Mouse (Mus musculus): ENCODE results near the gene Sgpp1.

Gene Sgpp1

DNA sequence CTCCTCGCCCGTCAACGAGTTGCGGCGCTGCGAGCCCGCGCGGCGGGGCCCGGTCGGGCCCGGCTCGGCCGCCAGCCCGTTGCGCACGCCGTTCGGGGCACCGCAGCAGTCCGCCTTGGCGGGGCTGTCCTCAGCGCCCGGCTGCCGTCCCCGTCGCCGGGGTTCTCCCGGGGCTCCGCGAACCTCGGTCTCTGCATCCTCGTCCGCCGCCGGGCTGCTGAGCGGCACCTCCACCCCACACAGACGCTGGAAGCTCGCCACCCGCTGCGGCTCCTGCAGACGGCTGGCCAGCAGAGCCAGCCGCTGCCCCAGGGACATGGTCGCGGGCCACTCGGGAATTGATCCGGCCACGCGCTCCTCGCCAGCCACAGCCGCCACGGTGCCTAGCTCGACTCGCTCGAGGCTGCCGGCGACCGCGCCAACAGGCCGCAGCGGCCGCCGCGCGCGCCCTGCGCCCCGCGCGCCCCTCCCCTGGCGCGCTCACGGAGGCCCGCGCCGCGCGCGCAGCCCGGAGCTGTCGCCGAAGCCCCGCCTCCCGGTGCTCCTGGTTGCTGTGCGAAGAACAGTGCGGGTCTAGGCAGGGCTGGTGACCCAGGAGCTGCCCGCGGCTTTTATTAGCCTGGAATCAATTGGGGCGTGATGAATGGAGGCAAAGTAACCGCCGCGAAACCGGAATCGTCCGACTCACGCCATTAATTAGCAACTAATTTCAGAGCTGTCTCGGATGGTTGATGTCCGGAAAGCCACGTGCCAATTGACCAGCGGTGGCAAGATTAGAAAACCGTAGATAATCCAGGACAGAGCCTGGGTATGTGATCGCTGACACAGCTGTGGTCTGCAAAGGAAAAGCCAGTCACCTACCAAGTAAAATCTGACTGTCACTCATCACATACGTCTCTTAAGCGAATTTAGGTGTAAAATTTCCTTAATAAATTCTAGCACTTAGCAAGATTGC is at the start of gene Sgpp1:
Sgpp1 (minus strand) TSS at position 484 of the 955 bp plus-strand sequence.
- peak; percentile 76 for DNase-seq (ENCODE audit: low spot score)

DNA sequence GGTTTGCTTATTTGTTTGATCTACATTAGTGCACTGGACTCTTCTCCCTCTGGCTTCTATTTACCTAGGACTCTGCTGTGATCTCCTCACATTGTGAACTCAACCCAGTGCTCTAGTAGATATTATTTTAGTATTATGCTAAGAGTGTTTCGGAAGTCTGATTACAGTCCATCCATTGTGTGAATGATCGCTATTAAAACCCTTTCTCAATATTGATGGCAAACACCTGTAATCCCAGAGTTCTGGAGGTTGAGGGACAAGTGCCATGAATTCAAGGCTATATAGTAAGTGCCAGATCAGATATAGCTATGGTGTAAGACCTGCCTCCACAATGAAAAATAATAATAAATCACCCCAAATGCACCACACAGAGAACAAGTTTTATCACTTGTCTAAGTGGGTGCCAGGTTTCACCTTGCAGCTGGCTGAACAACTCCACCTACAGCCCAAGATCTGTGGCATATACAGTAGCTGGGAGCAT is 48.8 kb upstream of the Sgpp1 start:
- DNase-seq (ENCODE audit: low spot score) = no peak

DNA sequence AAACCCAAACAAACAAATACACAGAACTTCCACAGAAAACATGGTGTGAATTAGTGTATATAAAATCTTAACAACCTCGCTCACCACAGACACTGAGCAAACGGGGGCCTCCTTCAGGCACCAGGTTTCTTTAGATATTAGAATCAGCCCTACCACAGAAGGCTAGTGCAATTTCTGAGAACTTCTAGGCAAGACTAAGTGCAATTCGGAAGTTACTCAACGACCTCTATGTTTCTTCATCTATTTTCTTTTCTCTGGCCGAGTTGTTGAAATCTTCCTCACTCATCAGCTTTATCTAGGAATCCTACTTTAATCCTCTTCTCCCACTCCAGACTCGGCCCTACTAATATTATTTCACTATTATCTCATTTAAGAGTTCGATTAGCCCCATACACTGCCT is 46.5 kb upstream of the Sgpp1 start:
- no peak for DNase-seq (ENCODE audit: low spot score)

DNA sequence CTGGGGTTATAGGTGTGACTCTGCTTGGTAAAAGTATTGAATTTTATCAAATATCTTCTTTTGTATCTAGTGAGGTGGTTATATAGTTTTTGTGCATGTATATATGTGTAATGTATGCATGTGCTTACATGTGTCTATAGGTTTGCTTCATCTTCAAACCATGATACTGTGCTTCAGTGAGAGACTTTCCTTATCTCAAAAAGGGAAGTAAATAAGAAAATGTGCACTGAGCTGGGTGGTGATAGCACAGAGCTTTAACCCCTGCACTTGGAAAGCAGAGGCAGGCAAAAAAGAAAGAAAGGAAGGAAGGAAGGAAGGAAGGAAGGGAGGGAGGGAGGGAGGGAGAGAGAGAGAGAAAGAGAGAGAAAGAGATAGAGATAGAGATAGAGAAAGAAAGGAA is 45.9 kb upstream of the Sgpp1 start:
- DNase-seq (ENCODE audit: low spot score) = no peak

DNA sequence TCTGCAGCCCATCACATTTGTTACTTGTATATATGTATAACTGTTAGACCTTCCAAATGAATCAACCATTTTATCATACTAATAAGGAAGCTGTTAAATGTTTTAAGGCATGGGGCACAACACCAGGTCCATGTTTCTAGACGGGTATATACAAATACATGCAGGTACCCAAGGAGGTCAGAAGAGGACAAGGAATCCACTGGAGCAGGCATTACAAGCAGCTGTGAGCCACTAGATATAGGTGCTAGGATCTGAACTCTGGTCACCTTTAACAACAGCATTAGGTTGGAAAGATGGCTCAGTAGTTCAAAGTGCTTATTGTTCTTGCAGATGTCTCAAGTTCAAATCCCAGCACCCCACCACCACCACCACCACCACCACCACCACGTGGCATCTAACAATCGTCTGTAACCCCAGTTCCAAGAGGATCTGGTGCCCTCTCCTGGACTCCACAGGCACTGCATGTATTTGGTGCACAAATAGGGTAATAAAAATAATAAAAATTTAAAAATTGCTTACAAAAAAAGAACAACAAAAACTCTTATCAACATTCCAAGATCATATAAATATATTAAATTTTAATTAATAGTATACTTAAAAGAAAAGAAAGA is 37.0 kb upstream of the Sgpp1 start:
- DNase-seq (ENCODE audit: low spot score) = peak; percentile 50

DNA sequence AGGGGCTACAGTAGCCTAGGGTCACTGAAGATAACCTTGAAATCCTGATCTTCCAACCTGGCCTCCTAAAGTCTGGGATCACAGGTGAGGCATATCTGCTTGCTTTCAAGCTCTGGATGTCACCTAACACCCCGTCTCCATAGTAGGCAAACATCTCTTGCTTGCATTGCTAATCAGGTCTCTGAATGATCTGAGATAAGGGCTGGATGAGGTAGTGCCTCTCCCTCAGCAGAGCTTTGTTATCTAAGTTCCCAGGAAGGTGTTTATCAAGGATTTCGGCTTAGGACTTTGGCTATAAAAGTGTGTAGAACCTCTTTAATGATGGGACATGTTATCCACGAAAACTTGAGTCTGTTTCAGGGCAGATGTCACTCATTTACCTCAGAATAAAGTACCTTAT is 35.9 kb upstream of the Sgpp1 start:
- DNase-seq (ENCODE audit: low spot score) = no peak

DNA sequence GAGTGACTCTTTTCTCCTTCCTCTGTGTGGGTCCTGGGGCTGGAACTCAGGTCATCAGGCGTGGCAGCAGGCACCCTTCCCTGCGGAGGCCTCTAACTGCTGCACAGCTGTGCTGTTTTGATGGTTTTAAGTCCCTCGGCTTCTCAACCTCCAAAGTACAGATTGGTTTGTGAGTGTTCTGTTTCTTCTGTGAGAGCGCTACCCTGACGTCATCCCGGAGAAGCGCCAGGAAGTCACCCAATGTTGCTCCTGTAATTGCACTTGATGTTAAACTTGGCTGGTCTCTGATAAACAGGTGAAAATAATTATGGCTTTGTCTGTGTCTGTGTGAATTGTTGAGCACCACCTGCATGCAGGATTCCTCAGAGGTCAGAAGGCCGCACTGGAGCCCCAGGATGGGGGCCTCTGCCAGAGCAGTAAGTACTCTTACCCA is 31.4 kb upstream of the Sgpp1 start:
- DNase-seq (ENCODE audit: low spot score) = no peak

DNA sequence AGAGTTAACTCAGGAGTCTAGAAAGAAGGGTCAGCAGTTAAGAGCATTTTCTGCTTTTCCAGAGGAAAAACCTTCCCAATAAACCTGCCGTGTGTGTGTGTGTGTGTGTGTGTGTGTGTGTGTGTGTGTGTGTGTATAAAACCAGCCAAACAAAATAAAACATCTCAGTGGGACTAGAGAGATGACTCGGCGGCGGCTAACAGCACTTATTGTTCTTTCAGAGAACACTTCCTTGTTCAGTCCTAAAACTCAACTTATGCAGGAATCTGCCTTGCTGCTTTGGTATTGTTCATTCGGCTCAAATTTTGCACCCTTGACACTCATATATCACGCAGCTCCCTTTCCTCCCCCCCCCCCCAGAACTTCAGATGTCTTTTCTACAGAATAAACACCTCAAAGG is 30.9 kb upstream of the Sgpp1 start:
- DNase-seq (ENCODE audit: low spot score) = no peak

DNA sequence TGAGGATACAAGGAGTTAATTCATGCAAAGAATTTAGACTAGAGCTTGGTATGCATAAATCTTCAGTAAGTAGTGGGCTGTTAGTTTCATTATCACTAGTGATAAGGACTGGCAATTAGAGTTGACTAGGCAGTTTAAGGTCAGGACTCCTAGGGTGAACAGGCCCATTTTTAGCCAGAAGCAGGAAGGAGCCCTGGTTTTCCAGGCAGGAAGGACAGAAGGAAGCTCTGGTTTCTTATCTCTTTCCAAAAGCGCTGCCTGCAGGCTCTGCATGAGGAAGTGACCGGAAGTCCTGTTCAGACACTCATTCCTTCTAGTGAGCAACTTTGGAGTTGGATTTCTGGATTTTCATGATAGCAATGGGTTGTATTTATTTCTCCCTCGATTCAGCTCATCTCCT is 30.2 kb upstream of the Sgpp1 start:
- no peak for DNase-seq (ENCODE audit: low spot score)

DNA sequence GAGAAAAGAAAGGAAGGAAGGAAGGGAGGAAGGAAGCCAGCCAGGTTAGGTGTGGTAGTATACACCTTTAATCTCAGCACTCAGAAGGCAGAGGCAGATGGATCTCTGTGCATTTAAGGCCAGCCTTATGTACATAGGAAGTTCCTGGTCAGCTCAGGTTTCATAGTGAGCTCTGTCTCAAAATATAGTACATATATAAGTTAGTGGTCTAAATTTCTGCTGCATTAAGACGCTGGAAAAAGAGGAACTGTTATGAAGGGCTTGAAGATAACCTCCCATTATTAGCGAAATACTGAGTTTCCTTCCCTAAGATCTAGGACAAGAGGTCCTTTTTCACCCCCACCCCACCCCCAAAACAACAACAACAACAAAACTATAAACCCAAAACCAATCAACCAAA is 20.9 kb upstream of the Sgpp1 start:
- DNase-seq (ENCODE audit: low spot score) = no peak

DNA sequence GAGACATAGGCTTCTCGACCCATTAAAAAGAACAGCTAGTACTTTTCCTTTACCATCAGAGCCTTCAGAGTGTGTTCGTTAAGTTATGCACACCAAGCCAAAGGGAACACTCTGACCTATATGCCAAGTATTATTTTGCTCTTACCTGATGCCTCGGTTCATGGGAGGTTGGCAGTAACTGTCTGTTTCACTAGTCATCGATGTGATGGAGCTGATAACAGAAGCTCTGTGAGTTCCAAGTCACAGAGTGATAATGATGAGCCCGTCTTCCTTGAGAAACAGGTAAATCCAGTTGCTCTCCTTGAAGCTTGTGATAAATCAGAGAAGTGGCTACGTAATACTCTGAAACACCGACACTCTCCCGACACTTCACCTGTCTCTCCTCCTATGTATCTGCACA is 18.2 kb upstream of the Sgpp1 start:
- no peak for DNase-seq (ENCODE audit: low spot score)

DNA sequence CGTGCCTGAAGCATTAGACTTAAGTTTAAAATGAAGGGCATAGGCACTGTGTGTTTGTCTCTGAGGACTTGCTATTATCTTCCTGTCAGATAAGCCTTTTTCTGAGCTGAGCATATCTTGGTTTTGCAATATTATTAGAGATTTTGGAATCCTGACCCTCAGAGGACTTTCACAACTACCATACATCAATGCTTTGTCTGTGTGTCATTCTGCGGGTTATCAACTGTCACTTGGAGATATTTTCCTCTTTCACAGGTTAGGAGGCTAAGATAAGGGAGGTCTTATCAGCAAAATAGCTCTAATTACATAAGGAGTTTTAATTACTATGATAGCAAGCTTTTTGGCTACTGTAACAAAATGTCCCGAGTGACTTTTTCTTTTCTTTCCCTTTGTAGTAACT is 16.5 kb upstream of the Sgpp1 start:
- no peak for DNase-seq (ENCODE audit: low spot score)

DNA sequence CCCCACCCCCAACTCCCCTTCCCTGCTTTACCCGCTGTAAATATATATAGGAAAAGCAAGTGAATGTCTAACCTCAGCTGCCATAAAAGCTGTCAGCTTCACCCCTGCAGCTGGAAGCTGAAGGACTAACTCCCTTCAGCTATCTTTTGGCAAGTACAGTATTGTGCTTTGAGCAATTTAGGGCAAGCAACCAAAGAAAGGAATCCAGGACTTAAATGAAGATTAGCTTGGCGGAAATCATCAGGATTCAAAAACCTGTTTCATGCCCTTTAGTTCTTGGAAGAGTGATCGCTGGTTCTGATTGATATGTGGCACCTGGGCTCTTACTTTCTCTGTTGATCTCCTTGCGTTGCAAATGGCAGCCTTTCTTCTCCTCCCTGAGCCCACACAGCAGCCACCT is 13.0 kb upstream of the Sgpp1 start:
- no peak for DNase-seq (ENCODE audit: low spot score)

DNA sequence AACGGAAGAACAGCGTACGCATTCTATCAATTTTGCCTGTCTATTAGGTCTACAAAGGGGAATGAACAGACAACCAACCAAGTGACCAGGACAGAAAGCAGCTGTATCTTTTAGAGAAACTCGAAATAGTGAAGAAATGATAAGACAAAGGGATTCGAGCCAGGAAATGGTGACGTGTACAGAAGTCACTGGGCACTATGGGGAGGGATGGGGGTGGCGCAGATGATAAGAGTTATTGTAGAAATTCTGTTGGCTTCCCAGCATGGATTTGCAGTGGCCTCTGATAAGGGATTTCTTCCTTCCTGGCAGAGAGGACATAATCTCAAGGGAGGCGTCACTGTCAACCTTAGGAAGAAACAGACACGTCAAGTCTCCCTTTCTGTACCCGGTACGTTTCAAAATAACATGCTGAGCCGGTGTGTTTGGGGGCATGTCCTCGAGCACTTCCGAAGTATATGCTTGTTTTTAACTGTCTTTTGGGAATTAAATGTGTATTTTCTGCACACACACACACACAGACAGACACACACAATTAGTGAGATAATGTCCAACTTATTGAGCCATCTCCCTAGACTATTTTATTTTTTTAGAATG is 10.3 kb upstream of the Sgpp1 start:
- DNase-seq (ENCODE audit: low spot score) = no peak

DNA sequence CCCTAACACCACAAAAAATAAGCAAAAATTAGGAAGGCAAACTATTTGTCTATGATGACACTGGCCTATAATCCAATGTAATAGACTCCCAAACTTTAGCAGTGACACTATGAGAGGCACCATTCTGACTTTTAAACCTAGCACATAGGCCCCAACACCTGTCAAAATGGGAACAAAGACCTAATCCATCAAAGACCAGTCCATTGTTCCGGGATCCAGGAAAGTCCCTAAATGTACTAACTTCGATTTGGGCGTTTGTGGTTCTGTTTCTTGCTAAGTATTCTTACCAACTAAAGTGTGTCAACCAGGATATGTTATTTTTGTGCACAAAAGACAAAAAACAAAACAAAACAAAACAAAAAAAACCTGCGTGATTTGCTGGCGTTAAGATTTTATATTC is 6.6 kb upstream of the Sgpp1 start:
- no peak for DNase-seq (ENCODE audit: low spot score)

DNA sequence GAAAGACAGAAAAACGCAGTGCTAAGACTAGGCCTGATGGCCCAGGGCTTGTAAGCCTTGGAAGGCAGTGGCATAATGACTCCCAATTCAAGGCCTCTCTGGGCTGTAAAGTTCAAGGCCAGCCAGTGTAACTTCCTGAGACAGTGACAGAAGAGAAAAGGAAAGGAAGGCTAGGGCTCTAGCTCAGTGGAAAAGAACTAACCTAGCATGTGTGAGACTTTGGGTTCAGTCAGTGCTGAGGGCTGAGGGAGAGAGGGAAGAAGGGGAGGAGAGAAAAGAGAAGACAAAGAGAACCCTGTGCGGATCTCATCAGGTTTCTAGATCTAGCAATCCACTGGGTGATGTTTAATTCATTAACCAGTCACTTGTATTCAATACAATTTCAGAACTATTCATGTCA is 5.7 kb upstream of the Sgpp1 start:
- no peak for DNase-seq (ENCODE audit: low spot score)

DNA sequence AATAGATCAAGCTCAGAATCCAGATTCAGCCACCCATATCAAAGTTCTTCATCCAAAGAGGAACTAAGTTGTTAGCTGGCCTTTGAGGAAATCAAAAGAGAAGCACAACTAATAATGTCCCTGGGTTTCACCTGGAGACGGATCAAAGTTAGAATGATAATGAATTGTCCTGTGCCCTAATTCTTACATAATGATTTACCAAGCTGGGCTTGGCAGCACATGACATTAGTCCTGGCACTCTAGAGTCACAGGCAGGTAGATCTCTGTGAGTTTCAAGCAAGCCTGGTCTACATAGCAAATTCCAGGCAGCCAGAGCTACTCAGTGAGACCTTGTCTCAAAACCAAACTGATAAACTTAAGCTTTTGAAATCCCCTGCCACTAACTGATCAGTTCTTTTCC is 4.9 kb upstream of the Sgpp1 start:
- DNase-seq (ENCODE audit: low spot score) = no peak

DNA sequence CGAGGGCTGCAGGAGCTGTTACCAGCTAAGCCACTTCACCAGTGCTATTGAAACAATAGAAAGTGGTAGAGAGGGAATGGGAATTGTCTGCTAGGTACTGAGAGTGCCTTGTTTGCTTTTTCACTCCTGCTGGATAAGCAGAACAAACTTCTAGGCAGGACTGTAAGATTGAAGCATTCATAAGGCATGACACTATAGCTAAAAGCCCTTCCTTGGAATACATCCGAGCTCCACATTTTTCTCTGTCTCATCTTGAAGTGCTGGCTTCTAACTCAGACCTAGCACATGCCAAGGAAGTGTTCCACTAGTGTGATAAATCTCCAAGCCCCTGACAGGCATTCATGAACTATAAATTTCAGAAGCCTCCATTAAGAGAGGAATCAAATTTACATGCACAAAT is 4.1 kb upstream of the Sgpp1 start:
- DNase-seq (ENCODE audit: low spot score) = no peak

DNA sequence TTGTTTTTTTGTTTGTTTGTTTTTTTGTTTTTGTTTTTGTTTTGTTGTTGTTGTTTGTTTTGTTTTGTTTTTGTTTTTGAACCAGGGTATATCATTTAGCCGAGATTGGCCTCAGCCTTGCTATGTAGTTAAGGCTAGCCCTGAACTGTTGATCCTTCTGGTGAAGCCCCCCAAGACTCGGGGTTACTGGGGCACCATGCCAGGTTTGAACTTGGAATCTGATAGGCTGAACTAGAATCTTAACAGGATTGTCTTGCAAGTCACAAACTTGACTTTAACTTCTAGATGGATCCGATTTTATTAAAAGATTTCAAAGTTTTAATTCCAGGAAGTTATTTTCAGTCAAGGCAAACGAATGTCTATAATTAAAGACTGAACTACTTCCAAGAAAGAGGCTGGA is 767 bp upstream of the Sgpp1 start:
- DNase-seq (ENCODE audit: low spot score) = no peak

DNA sequence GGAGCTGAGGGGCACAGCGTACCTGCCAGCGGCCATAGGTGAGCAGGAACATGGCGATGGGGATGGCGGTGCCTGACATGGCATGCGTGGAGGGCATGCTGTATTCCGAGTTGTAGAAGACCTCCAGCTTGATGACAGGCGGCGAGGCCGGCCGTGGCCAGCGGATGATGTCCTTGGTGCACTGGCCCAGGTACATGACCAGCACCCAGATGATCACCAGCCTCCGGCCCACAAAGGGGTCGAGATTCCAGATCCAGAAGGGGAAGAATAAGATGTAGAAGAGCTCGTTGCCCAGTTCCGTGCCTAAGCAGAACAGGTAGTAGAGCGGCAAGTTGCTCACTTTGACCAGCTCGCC is 661 bp downstream of the Sgpp1 start:
- no peak for DNase-seq (ENCODE audit: low spot score)

DNA sequence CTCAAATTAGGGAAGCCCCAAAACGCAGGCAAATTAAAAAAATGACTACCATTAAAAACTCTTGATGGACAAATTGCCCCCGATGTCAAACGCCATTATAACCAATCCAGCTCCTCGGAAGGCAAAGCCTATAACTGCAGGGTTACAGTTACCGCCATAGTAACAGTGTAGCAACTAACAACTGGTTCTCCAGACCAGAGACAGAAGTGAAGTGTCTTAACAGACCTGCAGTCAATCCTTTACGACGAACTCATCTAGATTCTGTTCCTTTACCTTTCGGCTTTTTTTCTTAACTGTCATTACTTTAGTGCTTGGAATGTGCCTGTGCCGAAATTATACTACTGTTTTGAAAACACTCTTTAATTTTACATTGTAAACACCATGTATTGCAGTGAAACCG is 1.4 kb downstream of the Sgpp1 start:
- DNase-seq (ENCODE audit: low spot score) = peak; percentile 52

DNA sequence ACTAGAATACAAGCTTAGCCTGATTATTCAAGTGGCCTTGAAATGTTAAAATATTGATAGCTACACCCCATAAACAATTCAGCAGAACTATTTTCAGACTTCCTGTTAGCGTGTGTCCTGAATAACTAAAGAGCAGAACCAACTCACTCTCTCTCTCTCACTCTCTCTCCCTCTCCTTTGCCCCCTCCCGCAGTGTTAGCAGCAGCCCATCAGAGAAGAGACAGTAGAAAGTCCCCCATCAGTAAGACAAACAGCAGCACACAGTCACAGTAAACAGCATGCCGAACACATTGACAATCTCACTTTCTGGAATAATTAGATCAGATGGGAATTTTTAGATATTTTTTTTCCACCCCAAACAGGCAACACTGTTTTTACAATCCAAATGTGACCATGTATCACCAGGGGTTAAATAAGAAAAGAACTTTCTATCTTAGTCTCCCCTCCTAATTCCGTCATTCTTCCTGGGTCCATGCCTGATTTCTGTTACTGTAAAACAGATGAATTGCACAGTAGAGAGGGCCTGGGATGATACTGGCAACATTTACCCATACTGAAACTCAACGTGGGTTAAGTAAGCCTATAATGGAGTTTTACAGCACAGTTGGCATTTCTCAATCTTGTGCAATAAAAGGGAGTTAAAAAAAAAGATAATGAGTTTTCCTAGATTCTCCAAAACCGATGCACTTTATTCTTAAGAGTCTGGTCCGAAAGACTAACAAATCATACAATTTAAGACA is 2.0 kb downstream of the Sgpp1 start:
- no peak for DNase-seq (ENCODE audit: low spot score)

Measured in c-Kit-positive CD71-positive TER-119-positive erythroid progenitor cells, embryonic 14.5 days (primary cell).